Mouse (Mus musculus): ENCODE data around the gene Gm5678. TPM values are rescaled to one million over a fixed set of nuclear protein-coding genes. Genes with fewer than 3 reads are reported as not detected.

The Gm5678 gene
- polyA plus RNA-seq, 1 experiment from 2014 or later: not detected

DNA sequence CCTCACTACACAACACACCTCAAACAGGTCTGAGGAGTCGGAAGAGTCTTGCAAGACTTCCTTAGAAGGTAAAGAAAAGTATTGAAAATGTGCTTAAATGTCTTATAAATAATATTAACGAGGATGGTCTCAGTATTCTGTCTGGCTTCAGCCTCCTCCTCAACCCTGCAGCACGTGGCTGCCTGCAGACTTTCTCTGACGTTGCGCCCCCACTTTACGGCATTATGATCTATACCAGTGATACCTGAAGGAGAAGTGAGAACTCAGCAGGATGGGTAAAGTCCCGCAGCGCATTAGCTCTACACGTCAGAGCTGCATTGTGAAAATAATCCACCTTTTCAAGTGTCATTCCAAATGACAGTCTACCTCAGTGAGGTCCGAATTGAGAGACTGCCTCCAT, 33.4 kb upstream of the Gm5678 start:
- H3K27ac ChIP-seq: no peak overlapping the region
- H3K4me2 ChIP-seq: no peak overlapping the region
- H3K36me3 ChIP-seq (ENCODE audit: poor library complexity, severe bottlenecking): peaks cover 62% of the 10 kb centered on the region
- H3K9ac ChIP-seq: no peak overlapping the region
- no peak for ATAC-seq
- no peaks in the 10 kb centered on the region for H3K27me3 ChIP-seq
- no peaks in the 10 kb centered on the region for H3K9me3 ChIP-seq (replicated peaks)
- 94% methylated on average over 10 of the region's 10 CpGs for WGBS
- no peak overlapping the region for H3K4me3 ChIP-seq
- H3K4me1 ChIP-seq: no peaks in the 10 kb centered on the region

DNA sequence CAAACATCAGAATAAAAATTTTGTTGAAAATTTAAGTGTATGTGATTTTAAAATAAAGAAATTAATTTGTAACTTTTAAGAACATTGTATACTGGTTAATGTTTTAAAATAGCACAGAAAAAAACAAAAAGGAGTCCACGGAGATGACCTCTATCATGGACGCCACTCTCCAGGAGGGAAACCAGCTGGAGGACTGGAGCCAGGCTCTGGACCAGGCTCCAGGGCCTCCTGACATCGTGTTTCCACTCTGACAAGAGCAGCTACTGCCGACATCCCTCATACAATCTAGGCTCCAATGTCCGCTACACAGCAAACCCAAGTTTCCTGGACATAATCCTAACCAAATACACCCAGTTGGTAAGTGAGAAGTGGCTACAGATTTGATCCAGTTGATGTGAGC, 32.1 kb upstream of the Gm5678 start:
- Histone ChIP-seq H3K4me1 (no peaks in the 10 kb centered on the region), H3K9ac (no peak overlapping the region), H3K36me3 (ENCODE audit: poor library complexity, severe bottlenecking) (peaks cover 49% of the 10 kb centered on the region), H3K9me3 (replicated peaks) (no peaks in the 10 kb centered on the region), H3K27ac (no peak overlapping the region), H3K4me2 (no peak overlapping the region), H3K27me3 (no peaks in the 10 kb centered on the region), H3K4me3 (no peak overlapping the region)
- WGBS: 95% methylated on average over 5 of the region's 5 CpGs
- ATAC-seq: no peak

DNA sequence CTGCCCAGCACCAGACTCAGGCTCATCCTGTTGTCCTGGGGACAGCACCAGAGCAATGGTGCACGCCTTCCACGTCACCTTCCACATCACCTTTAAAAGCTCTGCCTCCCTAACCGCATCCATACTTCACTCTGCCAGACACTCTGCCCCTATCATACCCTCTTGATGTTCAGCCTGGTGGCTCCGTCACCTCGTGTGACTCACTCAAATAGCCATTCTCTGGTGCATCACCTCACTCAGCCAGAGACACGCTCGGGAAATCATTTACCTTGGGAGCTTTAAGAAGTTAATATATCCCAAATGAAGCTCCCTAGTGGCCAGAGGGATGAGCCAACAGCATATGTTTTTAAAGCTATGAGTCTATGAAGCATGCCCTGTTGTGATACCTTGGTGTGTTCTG, 31.1 kb upstream of the Gm5678 start:
- ATAC-seq: no peak
- no peaks in the 10 kb centered on the region for H3K9me3 ChIP-seq (replicated peaks)
- H3K4me3 ChIP-seq: no peak overlapping the region
- no peak overlapping the region for H3K4me2 ChIP-seq
- no peak overlapping the region for H3K9ac ChIP-seq
- no peaks in the 10 kb centered on the region for H3K27me3 ChIP-seq
- H3K27ac ChIP-seq: no peak overlapping the region
- 92% methylated on average over 7 of the region's 7 CpGs for WGBS
- peaks cover 45% of the 10 kb centered on the region for H3K36me3 ChIP-seq (ENCODE audit: poor library complexity, severe bottlenecking)
- no peaks in the 10 kb centered on the region for H3K4me1 ChIP-seq

DNA sequence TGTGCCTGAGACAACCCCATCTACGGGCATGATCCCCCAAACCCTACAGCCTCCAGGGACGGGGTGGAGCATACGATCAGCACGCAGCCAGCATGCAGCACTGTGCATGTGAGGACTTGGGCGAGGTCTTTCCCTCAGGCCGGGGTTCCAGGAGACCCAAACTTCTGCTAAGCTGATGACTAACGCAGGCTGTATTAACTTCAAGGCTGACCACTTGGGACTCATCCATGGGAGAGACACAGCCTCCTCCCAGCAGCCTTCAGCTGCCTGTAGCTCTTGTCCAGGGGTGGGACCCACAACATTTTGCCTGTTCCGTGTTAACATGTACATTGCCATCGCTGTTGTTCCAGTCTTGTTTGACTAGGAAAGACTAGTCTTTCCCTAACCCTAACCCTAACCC, 30.3 kb upstream of the Gm5678 start:
- H3K9ac ChIP-seq: no peak overlapping the region
- 91% methylated on average over 9 of the region's 9 CpGs for WGBS
- no peaks in the 10 kb centered on the region for H3K27me3 ChIP-seq
- H3K27ac ChIP-seq: no peak overlapping the region
- no peak overlapping the region for H3K4me2 ChIP-seq
- no peaks in the 10 kb centered on the region for H3K9me3 ChIP-seq (replicated peaks)
- peaks cover 45% of the 10 kb centered on the region for H3K36me3 ChIP-seq (ENCODE audit: poor library complexity, severe bottlenecking)
- ATAC-seq: no peak
- H3K4me3 ChIP-seq: no peak overlapping the region
- no peaks in the 10 kb centered on the region for H3K4me1 ChIP-seq

DNA sequence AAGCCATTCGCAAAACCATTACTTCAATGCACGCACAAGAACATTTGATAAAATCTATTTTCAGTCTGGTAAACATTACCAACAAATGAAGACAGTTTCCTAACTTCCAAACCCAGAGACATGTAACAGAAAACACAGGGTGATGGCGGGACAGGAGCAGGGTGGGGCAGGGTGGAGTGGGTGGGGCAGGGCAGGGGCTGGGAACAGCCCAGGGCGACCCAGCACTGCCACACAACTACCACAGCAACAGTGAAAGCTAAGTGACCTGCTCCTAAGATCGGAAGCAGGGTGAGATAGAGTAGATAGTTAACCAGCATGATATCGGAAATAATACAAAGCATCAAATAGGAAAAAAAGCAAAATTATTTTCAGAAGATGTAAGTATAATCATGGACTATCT, 28.4 kb upstream of the Gm5678 start:
- peaks cover 3% of the 10 kb centered on the region for H3K4me1 ChIP-seq
- WGBS: 91% methylated on average over 6 of the region's 6 CpGs
- no peak overlapping the region for H3K9ac ChIP-seq
- no peaks in the 10 kb centered on the region for H3K27me3 ChIP-seq
- H3K9me3 ChIP-seq (replicated peaks): no peaks in the 10 kb centered on the region
- H3K27ac ChIP-seq: no peak overlapping the region
- peaks cover 30% of the 10 kb centered on the region for H3K36me3 ChIP-seq (ENCODE audit: poor library complexity, severe bottlenecking)
- no peak overlapping the region for H3K4me3 ChIP-seq
- no peak overlapping the region for H3K4me2 ChIP-seq
- ATAC-seq: no peak

DNA sequence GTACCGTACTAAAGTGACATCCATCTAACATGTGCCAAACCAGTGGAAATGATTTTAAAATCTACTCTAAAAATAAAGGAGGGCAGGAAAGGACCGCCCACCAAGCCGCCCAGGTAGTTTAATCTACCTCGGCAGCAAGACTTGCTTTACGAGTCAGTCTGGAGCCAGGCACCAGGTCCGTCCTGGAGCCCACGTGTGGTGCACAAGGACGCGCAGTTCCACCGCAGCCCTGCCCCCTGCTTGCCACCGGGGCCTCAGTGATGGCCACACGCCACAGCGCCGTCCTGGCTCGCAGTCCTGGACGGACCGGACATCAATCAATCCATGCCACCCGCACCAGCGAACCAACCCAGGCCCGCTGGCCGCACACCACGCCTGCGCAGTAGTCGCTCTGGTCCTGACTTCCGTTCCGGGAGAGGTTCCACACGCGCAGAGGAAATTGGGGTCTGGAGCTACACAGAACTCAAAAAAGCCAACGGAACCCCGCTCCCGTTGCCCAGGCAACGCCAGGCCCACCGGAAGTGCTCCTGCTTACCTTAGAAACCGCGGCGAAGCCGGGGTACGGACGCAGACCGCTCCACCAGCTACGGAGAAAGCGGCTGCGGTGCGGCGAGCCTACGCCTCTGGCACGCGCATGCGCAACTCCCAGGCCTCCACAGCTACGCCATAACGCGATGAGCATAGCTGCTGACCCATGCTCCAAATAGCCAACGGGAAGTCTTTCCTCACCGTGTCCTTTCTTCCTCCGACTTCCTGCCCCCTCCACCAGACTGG, 24.3 kb upstream of the Gm5678 start, which contains the start of gene Setd4:
Gene Setd4, minus strand, starts transcription at position 625 of the 774 bp plus-strand sequence.
- Histone ChIP-seq H3K4me3 (peak within 1 kb of the TSS; percentile 63), H3K27me3 (no peaks in the 10 kb centered on the region), H3K4me1 (peaks cover 16% of the 10 kb centered on the region), H3K9me3 (replicated peaks) (no peaks in the 10 kb centered on the region), H3K9ac (peak within 1 kb of the TSS; percentile 83), H3K27ac (peak within 1 kb of the TSS; percentile 91), H3K36me3 (ENCODE audit: poor library complexity, severe bottlenecking) (peaks cover under 1% of the 10 kb centered on the region; the same call in 1 of the 2 replicates), H3K4me2 (peak within 1 kb of the TSS; percentile 84)
- 2% methylated on average over 55 of the region's 55 CpGs for WGBS
- ATAC-seq: peak; percentile 90

DNA sequence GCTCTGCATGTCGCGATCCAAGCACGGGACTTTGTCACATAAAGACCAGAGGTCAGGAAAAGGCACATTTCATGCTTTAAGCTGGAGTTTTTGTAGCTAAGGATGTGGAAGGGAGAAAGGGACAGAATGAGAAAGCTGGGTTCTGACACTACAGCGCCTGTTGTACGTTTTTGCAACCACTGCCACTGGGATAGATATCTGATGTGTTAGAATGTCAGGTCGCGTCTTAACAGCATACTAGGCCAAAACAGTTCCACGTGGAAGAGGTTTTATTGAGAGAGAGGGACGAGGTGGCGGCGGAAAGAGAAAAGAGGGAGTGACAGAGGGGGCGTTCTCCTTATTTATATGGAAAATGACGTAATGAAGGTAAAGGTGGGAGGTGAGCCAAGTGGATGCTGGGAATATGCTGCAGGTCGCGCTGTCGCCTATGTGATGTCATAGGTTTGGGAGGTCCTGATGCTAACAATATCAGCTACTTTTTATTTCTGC, 23.4 kb upstream of the Gm5678 start:
- Histone ChIP-seq H3K9me3 (replicated peaks) (no peaks in the 10 kb centered on the region), H3K4me1 (peaks cover 25% of the 10 kb centered on the region), H3K9ac (peak overlapping the region; percentile 83), H3K36me3 (ENCODE audit: poor library complexity, severe bottlenecking) (peaks cover 5% of the 10 kb centered on the region; the same call in 1 of the 2 replicates), H3K27me3 (no peaks in the 10 kb centered on the region), H3K4me3 (peak overlapping the region; percentile 63), H3K4me2 (peak overlapping the region; percentile 84), H3K27ac (peak overlapping the region; percentile 91)
- ATAC-seq: no peak
- 4% methylated on average over 16 of the region's 16 CpGs for WGBS

DNA sequence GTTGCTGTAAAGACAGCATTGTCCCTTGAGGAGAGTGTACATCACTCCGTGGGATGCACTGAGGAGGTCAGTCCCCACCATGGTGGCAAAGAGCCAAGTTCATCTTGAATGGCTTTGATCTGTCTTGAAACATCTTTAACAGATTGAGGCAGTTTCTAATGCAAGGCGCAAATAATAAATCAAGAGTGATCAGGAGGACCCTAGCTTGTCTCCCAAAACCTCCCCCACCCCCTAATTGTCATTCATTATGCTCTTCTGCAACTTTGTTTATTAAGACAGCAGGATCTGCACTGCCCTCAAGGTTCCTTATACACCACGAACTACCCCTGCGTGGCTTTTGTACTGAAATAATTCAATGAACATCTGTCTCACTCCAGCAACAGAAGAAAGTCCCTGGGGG, 22.3 kb upstream of the Gm5678 start, which contains the start of gene Cbr1:
Gene Cbr1, plus strand, starts transcription at position 301 of the 400 bp plus-strand sequence.
- Histone ChIP-seq H3K36me3 (ENCODE audit: poor library complexity, severe bottlenecking) (peaks cover 15% of the 10 kb centered on the region), H3K4me3 (peak within 1 kb of the TSS; percentile 63), H3K27ac (peak within 1 kb of the TSS; percentile 91; the same call in 1 of the 2 replicates), H3K27me3 (no peaks in the 10 kb centered on the region), H3K4me1 (peaks cover 25% of the 10 kb centered on the region), H3K9ac (peak within 1 kb of the TSS; percentile 83), H3K9me3 (replicated peaks) (no peaks in the 10 kb centered on the region), H3K4me2 (peak within 1 kb of the TSS; percentile 84)
- no peak for ATAC-seq
- 70% methylated on average over 4 of the region's 4 CpGs for WGBS

DNA sequence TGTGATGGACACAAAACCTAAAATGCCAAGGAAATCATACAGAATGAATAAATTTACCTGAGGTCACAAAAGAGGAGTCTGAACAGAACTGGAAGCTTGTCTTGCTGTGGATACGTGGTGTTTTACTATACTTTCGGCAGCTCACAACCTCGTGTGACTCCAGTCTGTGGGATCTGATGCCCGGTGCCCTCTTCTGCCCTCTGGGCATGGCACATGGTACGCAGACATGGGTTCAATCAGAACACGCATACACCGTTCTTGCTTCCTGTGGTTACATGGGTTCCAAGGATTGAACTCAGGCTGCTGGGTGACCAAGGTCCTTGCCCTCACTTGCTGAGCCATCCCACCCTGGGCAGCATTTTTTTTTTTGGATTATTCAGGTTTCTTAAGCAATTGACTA, 21.8 kb upstream of the Gm5678 start:
- no peak for ATAC-seq
- H3K27me3 ChIP-seq: no peaks in the 10 kb centered on the region
- H3K27ac ChIP-seq: no peak overlapping the region
- H3K9me3 ChIP-seq (replicated peaks): no peaks in the 10 kb centered on the region
- WGBS: 84% methylated on average over 7 of the region's 7 CpGs
- H3K36me3 ChIP-seq (ENCODE audit: poor library complexity, severe bottlenecking): peaks cover 19% of the 10 kb centered on the region
- no peak overlapping the region for H3K9ac ChIP-seq
- H3K4me3 ChIP-seq: no peak overlapping the region
- peaks cover 25% of the 10 kb centered on the region for H3K4me1 ChIP-seq
- no peak overlapping the region for H3K4me2 ChIP-seq

DNA sequence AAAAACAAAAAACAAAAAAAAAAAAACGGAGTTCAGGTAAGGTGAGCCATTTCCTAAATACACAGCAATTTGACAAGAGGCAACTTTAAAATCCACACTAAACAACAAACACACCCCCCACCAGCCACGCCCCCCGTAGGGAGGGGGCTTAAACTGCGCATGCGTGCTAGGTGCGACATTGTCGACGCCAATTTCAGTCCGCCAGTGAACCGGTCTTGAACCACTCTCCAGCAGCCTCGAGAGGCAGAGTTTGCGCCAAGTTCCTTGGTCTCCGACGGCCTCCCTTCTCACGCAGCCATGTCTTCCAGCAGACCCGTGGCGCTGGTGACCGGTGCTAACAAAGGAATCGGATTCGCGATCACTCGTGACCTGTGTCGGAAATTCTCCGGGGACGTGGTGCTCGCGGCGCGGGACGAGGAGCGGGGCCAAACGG, 20.2 kb upstream of the Gm5678 start:
- Histone ChIP-seq H3K27ac (peak overlapping the region; percentile 51; the same call in 1 of the 2 replicates), H3K9me3 (replicated peaks) (no peaks in the 10 kb centered on the region), H3K4me2 (peak overlapping the region; percentile 86), H3K27me3 (no peaks in the 10 kb centered on the region), H3K36me3 (ENCODE audit: poor library complexity, severe bottlenecking) (peaks cover 31% of the 10 kb centered on the region), H3K9ac (peak overlapping the region; percentile 81), H3K4me3 (peak overlapping the region; percentile 73), H3K4me1 (peaks cover 25% of the 10 kb centered on the region)
- ATAC-seq: peak; percentile 37
- under 1% methylated on average over 32 of the region's 32 CpGs for WGBS

DNA sequence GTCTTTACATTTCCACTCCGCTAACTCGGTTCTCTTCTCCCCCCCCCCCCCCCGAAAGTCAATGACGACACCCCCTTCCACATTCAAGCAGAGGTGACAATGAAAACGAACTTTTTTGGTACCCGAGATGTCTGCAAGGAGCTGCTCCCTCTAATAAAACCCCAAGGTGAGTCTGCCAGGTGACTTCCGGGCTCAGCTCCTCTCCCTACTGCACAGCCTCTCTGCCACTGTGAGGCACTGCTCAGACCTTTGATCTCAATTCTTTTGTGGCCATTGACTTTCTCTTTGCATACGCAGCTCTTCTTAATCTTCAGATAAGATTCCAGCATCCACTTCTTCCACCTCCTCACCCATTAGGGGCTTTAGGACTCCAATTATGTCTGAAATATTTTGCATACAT, 19.2 kb upstream of the Gm5678 start:
- peak overlapping the region; percentile 81; the same call in 1 of the 2 replicates for H3K9ac ChIP-seq
- ATAC-seq: no peak
- WGBS: 69% methylated on average over 8 of the region's 8 CpGs
- peak overlapping the region; percentile 73 for H3K4me3 ChIP-seq
- peaks cover 25% of the 10 kb centered on the region for H3K4me1 ChIP-seq
- H3K4me2 ChIP-seq: peak overlapping the region; percentile 86
- H3K27ac ChIP-seq: no peak overlapping the region
- no peaks in the 10 kb centered on the region for H3K27me3 ChIP-seq
- H3K9me3 ChIP-seq (replicated peaks): no peaks in the 10 kb centered on the region
- H3K36me3 ChIP-seq (ENCODE audit: poor library complexity, severe bottlenecking): peaks cover 31% of the 10 kb centered on the region

DNA sequence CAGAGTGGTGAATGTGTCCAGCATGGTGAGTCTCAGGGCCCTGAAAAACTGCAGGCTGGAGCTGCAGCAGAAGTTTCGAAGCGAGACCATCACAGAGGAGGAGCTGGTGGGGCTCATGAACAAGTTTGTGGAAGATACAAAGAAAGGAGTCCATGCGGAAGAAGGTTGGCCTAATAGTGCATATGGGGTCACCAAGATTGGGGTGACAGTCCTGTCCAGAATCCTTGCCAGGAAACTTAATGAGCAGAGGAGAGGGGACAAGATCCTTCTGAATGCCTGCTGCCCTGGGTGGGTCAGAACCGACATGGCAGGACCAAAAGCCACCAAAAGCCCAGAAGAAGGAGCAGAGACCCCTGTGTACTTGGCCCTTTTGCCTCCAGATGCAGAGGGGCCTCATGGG, 18.1 kb upstream of the Gm5678 start:
- peaks cover 31% of the 10 kb centered on the region for H3K36me3 ChIP-seq (ENCODE audit: poor library complexity, severe bottlenecking)
- H3K4me1 ChIP-seq: peaks cover 18% of the 10 kb centered on the region
- ATAC-seq: no peak
- H3K27me3 ChIP-seq: no peaks in the 10 kb centered on the region
- no peaks in the 10 kb centered on the region for H3K9me3 ChIP-seq (replicated peaks)
- no peak overlapping the region for H3K27ac ChIP-seq
- no peak overlapping the region for H3K9ac ChIP-seq
- no peak overlapping the region for H3K4me2 ChIP-seq
- 94% methylated on average over 4 of the region's 4 CpGs for WGBS
- no peak overlapping the region for H3K4me3 ChIP-seq

Measured in forebrain, embryonic 13.5 days (tissue).